ENCODE assay signal across 26 mouse cellular contexts in genomic region chr15:86677016-86677415, GRCm38 (mm10).
DNase-seq lines count a peak whose midpoint lies in the region; ATAC-seq and TF ChIP-seq lines count a peak whose summit lies in the region.
"Had no signal": no experiment of that assay in that cellular context is flagged by ENCODE, and none has a peak within 500 bp of the region (broad histone marks: within the 10 kb centered on the region; RNA-seq: fewer than 3 reads in every experiment).

No protein-coding gene starts in this region.

- no peak overlapping the region for H3K4me3 ChIP-seq in embryonic facial prominence, embryonic 14.5 days (ENCODE audit: low read depth, low read length)
- no peak overlapping the region for H3K4me3 ChIP-seq in embryonic facial prominence, embryonic 10.5 days
- no peak overlapping the region for H3K4me3 ChIP-seq in left cerebral cortex, adult 2 months
- H3K4me3 ChIP-seq: embryonic facial prominence, embryonic 15.5 days; erythroblast, embryonic 14.5 days; forebrain, embryonic 10.5 days; heart, adult 2 months; heart, embryonic 15.5 days; hindbrain, embryonic 10.5 days had no signal

- no peaks in the 10 kb centered on the region for H3K27me3 ChIP-seq in embryonic facial prominence, embryonic 14.5 days (replicated peaks; ENCODE audit: control insufficient read depth, insufficient read depth, low read length)
- H3K27me3 ChIP-seq in embryonic facial prominence, embryonic 10.5 days (replicated peaks; ENCODE audit: low read depth, poor library complexity, severe bottlenecking), result no peaks in the 10 kb centered on the region
- H3K27me3 ChIP-seq: embryonic facial prominence, embryonic 15.5 days had no signal

- no peak for ATAC-seq in embryonic facial prominence, embryonic 14.5 days (ENCODE audit: low read depth)
- ATAC-seq: CD4-positive, CD25-positive, alpha-beta regulatory T cell, adult 4 months had no signal

- no peak overlapping the region for H3K27ac ChIP-seq in embryonic facial prominence, embryonic 14.5 days (replicated peaks; ENCODE audit: low read depth, low read length)
- H3K27ac ChIP-seq in embryonic facial prominence, embryonic 10.5 days (replicated peaks), result no peak overlapping the region
- H3K27ac ChIP-seq in left cerebral cortex, adult 2 months, result no peak overlapping the region
- H3K27ac ChIP-seq: embryonic facial prominence, embryonic 15.5 days; forebrain, embryonic 10.5 days; heart, adult 2 months; heart, embryonic 15.5 days; hindbrain, embryonic 10.5 days; hindbrain, embryonic 14.5 days had no signal

- intact Hi-C loops in heart, postnatal 36 days (cut with DNase I), result no loop called here
- intact Hi-C loops in left cerebral cortex, postnatal 25 days (cut with DNase I), result no loop called here
- intact Hi-C loops in left cerebral cortex, adult 2 months (cut with DNase I), result loop anchor here (5.0 kb wide), 1 partner anchor 435 kb away; no protein-coding TSS in a partner anchor

- H3K9me3 ChIP-seq in embryonic facial prominence, embryonic 14.5 days (ENCODE audit: control insufficient read depth, low read length), result no peaks in the 10 kb centered on the region
- H3K9me3 ChIP-seq in embryonic facial prominence, embryonic 10.5 days, result no peaks in the 10 kb centered on the region
- H3K9me3 ChIP-seq: embryonic facial prominence, embryonic 15.5 days; forebrain, embryonic 10.5 days; heart, embryonic 15.5 days; hindbrain, embryonic 10.5 days had no signal

- peak; percentile 68 for DNase-seq in embryonic facial prominence, embryonic 14.5 days (ENCODE audit: low spot score)
- no peak for DNase-seq in embryonic facial prominence, embryonic 10.5 days (ENCODE audit: low spot score)
- DNase-seq in heart, adult 11 months, result peak; percentile 42
- DNase-seq in heart, postnatal 36 days, result no peak
- peak; percentile 11 to 66 for DNase-seq in left cerebral cortex, postnatal 25 days (ENCODE audit: low spot score in 2 of 2)
- DNase-seq in left cerebral cortex, adult 2 months (ENCODE audit: extremely low spot score in 1 of 2, low spot score in 2 of 2), result no peak
- DNase-seq in brain, adult 2 months (ENCODE audit: low read depth, low spot score), result peak; percentile 71
- DNase-seq in cerebellum, postnatal 14 days, result no peak
- DNase-seq: adrenal gland, adult 8-10 months; adrenal gland, postnatal 36 days; B cell, adult 2 months; cerebellum, adult 11-12 months; cerebellum, adult 9-10 months; cerebellum, postnatal 36 days; gastrocnemius, postnatal 10 days; heart, adult 2 months; heart, postnatal 14 days had no signal

- WGBS in embryonic facial prominence, embryonic 14.5 days, result 48% methylated on average over 7 of the region's 7 CpGs
- 85% methylated on average over 7 of the region's 7 CpGs for WGBS in embryonic facial prominence, embryonic 10.5 days

- H3K4me1 ChIP-seq in embryonic facial prominence, embryonic 14.5 days (ENCODE audit: control insufficient read depth, insufficient read depth, low read length), result 0 out of 2 replicates have a peak, but pooled peaks cover 4% of the 10 kb centered on the region
- H3K4me1 ChIP-seq in embryonic facial prominence, embryonic 10.5 days, result no peaks in the 10 kb centered on the region
- H3K4me1 ChIP-seq: embryonic facial prominence, embryonic 15.5 days; forebrain, embryonic 10.5 days; heart, embryonic 15.5 days had no signal

- no peaks in the 10 kb centered on the region for H3K36me3 ChIP-seq in embryonic facial prominence, embryonic 14.5 days (ENCODE audit: control insufficient read depth, insufficient read depth, low read length)
- H3K36me3 ChIP-seq in embryonic facial prominence, embryonic 10.5 days (replicated peaks), result no peaks in the 10 kb centered on the region
- H3K36me3 ChIP-seq: embryonic facial prominence, embryonic 15.5 days; forebrain, embryonic 10.5 days; G1E; heart, embryonic 15.5 days; hindbrain, embryonic 10.5 days had no signal

- no peak for TF ChIP-seq CTCF in left cerebral cortex, adult 2 months (IDR thresholded peaks at IDR 0.05)

- H3K9ac ChIP-seq in embryonic facial prominence, embryonic 14.5 days (ENCODE audit: low read depth, low read length), result no peak overlapping the region
- H3K9ac ChIP-seq: embryonic facial prominence, embryonic 15.5 days; heart, embryonic 15.5 days; hindbrain, embryonic 14.5 days had no signal

- H3K4me2 ChIP-seq in embryonic facial prominence, embryonic 14.5 days (ENCODE audit: low read depth, low read length), result no peak overlapping the region
- H3K4me2 ChIP-seq: embryonic facial prominence, embryonic 15.5 days; heart, embryonic 11.5 days; heart, embryonic 15.5 days; hindbrain, embryonic 14.5 days had no signal

Comparison
In these comparisons a context has a peak if more than half of its experiments do, and no peak if none do; other contexts are left out.
1. DNase-seq: peak in embryonic facial prominence, embryonic 14.5 days (single experiment), heart, adult 11 months (single experiment), left cerebral cortex, postnatal 25 days (2 of 2) and brain, adult 2 months (single experiment); none in embryonic facial prominence, embryonic 10.5 days (single experiment), heart, postnatal 36 days (0 of 2), left cerebral cortex, adult 2 months (0 of 2) and cerebellum, postnatal 14 days (0 of 2).